Mouse (Mus musculus) cortical plate, adult 2 months (tissue): ENCODE measurements around the gene Srrm4.

ENCODE experiments used
- CTCF ChIP-seq: fragments of 200-500 bp; IDR thresholded peaks from 2 replicates; pipeline ENCODE4 v1.5.1; 2011; ENCODE audit warnings: mild to moderate bottlenecking, control low read depth, low read length; ENCODE audit not compliant: insufficient read depth; ENCODE audit errors: extremely low read depth
- POLR2A ChIP-seq: fragments of 200-500 bp; IDR thresholded peaks from 2 replicates; pipeline ENCODE4 v1.6.1; 2011; ENCODE audit warnings: mild to moderate bottlenecking, low read length, control low read depth; ENCODE audit not compliant: insufficient read depth; ENCODE audit errors: extremely low read depth

DNA sequence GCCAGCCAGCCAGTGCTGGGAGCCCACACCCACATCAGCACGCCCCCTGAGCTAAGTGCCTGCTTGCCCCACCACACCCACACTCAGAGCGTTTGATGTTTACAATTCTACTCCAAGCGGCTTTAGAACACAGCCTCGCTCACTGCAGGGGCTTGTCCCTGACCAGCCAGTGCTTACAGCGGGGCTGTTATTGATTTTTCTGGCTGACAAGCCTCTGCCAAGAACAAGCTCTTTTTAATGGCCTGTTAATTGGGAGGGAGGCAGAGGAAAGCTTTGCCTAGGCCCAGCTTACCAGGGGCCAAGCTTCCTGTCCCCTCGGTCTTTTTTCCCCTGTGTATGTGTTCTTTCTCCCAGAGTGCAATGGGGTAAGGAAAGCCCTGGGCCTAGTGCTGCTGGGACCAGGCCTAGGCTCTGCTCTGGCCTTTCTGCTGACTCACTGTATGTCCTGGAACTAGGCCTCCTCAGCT is 170.8 kb downstream of the Srrm4 start:
- TF ChIP-seq POLR2A = no peak
- no peak for TF ChIP-seq CTCF
